Mouse (Mus musculus): ENCODE results near the gene Lrrc7. TPM values are rescaled to one million over a fixed set of nuclear protein-coding genes. Genes with fewer than 3 reads are reported as not detected.

The Lrrc7 gene
- polyA plus RNA-seq, 2 experiments: 1.0 to 1.5 TPM

- H3K4me2 ChIP-seq (replicated peaks; ENCODE audit: low read depth, low read length, severe bottlenecking): no peak overlapping the region
- no peaks in the 10 kb centered on the region for H3K4me1 ChIP-seq (ENCODE audit: control insufficient read depth, insufficient read depth, low read length)
- 96% methylated on average over 8 of the region's 8 CpGs for WGBS
- no peaks in the 10 kb centered on the region for H3K27me3 ChIP-seq (ENCODE audit: control insufficient read depth, insufficient read depth, low read length)
- H3K4me3 ChIP-seq (replicated peaks; ENCODE audit: low read length): no peak overlapping the region
- no peaks in the 10 kb centered on the region for H3K9me3 ChIP-seq (ENCODE audit: control insufficient read depth, low read length)
- no peak for DNase-seq (ENCODE audit: low spot score)
- no peaks in the 10 kb centered on the region for H3K36me3 ChIP-seq (ENCODE audit: control insufficient read depth, insufficient read depth, low read length)
- TF ChIP-seq POLR2A (IDR thresholded peaks at IDR 0.05; ENCODE audit: borderline replicate concordance, extremely low read depth, insufficient read depth, insufficient read length): no peak
- H3K27ac ChIP-seq (replicated peaks; ENCODE audit: low read depth, low read length): no peak overlapping the region
- no peak for ATAC-seq (ENCODE audit: low FRiP score, low read depth)
- no peak overlapping the region for H3K9ac ChIP-seq (ENCODE audit: low read depth, low read length, severe bottlenecking)
Observed at GRCm38 (mm10) chr3:158169180-158169579, 392.8 kb downstream of the Lrrc7 start.

- no peaks in the 10 kb centered on the region for H3K27me3 ChIP-seq (ENCODE audit: control insufficient read depth, insufficient read depth, low read length)
- ATAC-seq (ENCODE audit: low FRiP score, low read depth) (no peak), DNase-seq (ENCODE audit: low spot score) (no peak)
- 89% methylated on average over 4 of the region's 4 CpGs for WGBS
- H3K9me3 ChIP-seq (ENCODE audit: control insufficient read depth, low read length): no peaks in the 10 kb centered on the region
- H3K36me3 ChIP-seq (ENCODE audit: control insufficient read depth, insufficient read depth, low read length): no peaks in the 10 kb centered on the region
- H3K4me2 ChIP-seq (replicated peaks; ENCODE audit: low read depth, low read length, severe bottlenecking): no peak overlapping the region
- no peak overlapping the region for H3K4me3 ChIP-seq (replicated peaks; ENCODE audit: low read length)
- no peaks in the 10 kb centered on the region for H3K4me1 ChIP-seq (ENCODE audit: control insufficient read depth, insufficient read depth, low read length)
- H3K9ac ChIP-seq (ENCODE audit: low read depth, low read length, severe bottlenecking): no peak overlapping the region
- TF ChIP-seq POLR2A (IDR thresholded peaks at IDR 0.05; ENCODE audit: borderline replicate concordance, extremely low read depth, insufficient read depth, insufficient read length): no peak
- H3K27ac ChIP-seq (replicated peaks; ENCODE audit: low read depth, low read length): no peak overlapping the region
Observed at GRCm38 (mm10) chr3:158168454-158168853, 393.6 kb downstream of the Lrrc7 start.

DNA sequence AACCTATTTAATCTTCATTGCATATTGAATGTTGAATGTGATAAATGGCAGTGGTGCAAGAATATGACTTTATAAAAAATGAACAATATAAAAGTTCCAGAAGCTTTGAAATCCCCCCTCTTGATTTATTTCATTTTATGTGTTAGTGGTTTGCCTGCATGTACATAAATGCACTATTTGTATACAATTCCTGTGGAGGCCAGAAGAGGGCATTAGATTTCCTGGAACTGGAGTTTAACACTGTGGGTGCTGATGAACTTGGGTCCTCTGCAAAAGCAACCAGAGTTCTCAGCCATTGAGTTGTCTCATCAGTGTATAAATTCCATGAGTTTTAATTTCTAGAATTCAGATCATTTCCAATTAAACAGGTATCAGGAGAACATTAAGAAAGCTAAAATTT, 397.0 kb downstream of the Lrrc7 start:
- Histone ChIP-seq H3K4me3 (replicated peaks; ENCODE audit: low read length) (no peak overlapping the region), H3K27ac (replicated peaks; ENCODE audit: low read depth, low read length) (no peak overlapping the region), H3K36me3 (ENCODE audit: control insufficient read depth, insufficient read depth, low read length) (no peaks in the 10 kb centered on the region), H3K27me3 (ENCODE audit: control insufficient read depth, insufficient read depth, low read length) (no peaks in the 10 kb centered on the region), H3K9me3 (ENCODE audit: control insufficient read depth, low read length) (no peaks in the 10 kb centered on the region), H3K9ac (ENCODE audit: low read depth, low read length, severe bottlenecking) (no peak overlapping the region), H3K4me2 (replicated peaks; ENCODE audit: low read depth, low read length, severe bottlenecking) (no peak overlapping the region), H3K4me1 (ENCODE audit: control insufficient read depth, insufficient read depth, low read length) (no peaks in the 10 kb centered on the region)
- DNase-seq (ENCODE audit: low spot score) (no peak), ATAC-seq (ENCODE audit: low FRiP score, low read depth) (no peak)
- TF ChIP-seq POLR2A (IDR thresholded peaks at IDR 0.05; ENCODE audit: borderline replicate concordance, extremely low read depth, insufficient read depth, insufficient read length): no peak

DNA sequence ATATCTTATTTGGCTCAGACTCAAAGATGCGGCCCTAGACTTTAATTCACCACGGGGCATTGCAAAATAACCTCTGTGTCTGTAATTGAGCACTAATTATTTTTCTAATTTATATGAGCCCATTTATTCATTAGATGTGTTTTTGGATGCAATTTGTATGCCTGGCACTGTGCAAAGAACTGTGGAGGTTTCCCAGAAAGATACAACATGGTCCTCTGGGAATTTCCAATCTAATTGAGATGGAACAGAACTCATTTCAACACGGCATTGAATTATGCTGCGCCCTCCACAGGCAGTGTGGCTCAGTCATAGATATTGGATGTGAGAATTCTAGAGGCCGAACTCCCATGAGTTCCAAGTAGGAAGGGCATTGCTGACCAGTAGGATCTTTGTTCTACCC, 397.6 kb downstream of the Lrrc7 start:
- TF ChIP-seq POLR2A (IDR thresholded peaks at IDR 0.05; ENCODE audit: borderline replicate concordance, extremely low read depth, insufficient read depth, insufficient read length): no peak
- no peak for ATAC-seq (ENCODE audit: low FRiP score, low read depth)
- Histone ChIP-seq H3K4me1 (ENCODE audit: control insufficient read depth, insufficient read depth, low read length) (no peaks in the 10 kb centered on the region), H3K36me3 (ENCODE audit: control insufficient read depth, insufficient read depth, low read length) (no peaks in the 10 kb centered on the region), H3K4me2 (replicated peaks; ENCODE audit: low read depth, low read length, severe bottlenecking) (no peak overlapping the region), H3K27me3 (ENCODE audit: control insufficient read depth, insufficient read depth, low read length) (no peaks in the 10 kb centered on the region), H3K9ac (ENCODE audit: low read depth, low read length, severe bottlenecking) (no peak overlapping the region), H3K4me3 (replicated peaks; ENCODE audit: low read length) (no peak overlapping the region), H3K27ac (replicated peaks; ENCODE audit: low read depth, low read length) (no peak overlapping the region), H3K9me3 (ENCODE audit: control insufficient read depth, low read length) (no peaks in the 10 kb centered on the region)
- DNase-seq (ENCODE audit: low spot score): no peak
- 83% methylated on average over 5 of the region's 5 CpGs for WGBS

DNA sequence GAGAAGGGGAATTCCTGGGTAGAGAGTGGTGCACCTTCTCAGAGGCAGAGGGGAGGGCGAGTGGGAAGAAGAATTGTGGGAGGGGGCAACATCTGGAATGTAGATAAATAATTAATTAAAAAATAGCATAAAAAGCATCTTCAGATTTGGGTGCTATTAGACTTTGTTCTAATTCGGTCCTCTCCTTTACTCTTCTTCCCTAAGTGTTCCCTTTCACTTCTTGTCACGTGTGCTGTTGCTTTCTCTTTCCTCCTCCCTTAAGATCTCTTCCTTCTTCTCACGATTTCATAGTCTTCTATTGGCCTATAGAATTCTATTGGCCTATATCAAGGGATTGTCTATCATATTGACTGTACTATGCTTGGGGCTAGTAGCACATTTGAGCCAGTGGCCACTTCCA, 398.9 kb downstream of the Lrrc7 start:
- no peak for ATAC-seq (ENCODE audit: low FRiP score, low read depth)
- H3K9me3 ChIP-seq (ENCODE audit: control insufficient read depth, low read length): no peaks in the 10 kb centered on the region
- 76% methylated on average over 4 of the region's 4 CpGs for WGBS
- H3K4me2 ChIP-seq (replicated peaks; ENCODE audit: low read depth, low read length, severe bottlenecking): no peak overlapping the region
- H3K27me3 ChIP-seq (ENCODE audit: control insufficient read depth, insufficient read depth, low read length): no peaks in the 10 kb centered on the region
- H3K27ac ChIP-seq (replicated peaks; ENCODE audit: low read depth, low read length): no peak overlapping the region
- no peak for TF ChIP-seq POLR2A (IDR thresholded peaks at IDR 0.05; ENCODE audit: borderline replicate concordance, extremely low read depth, insufficient read depth, insufficient read length)
- H3K4me1 ChIP-seq (ENCODE audit: control insufficient read depth, insufficient read depth, low read length): no peaks in the 10 kb centered on the region
- H3K9ac ChIP-seq (ENCODE audit: low read depth, low read length, severe bottlenecking): no peak overlapping the region
- H3K4me3 ChIP-seq (replicated peaks; ENCODE audit: low read length): no peak overlapping the region
- H3K36me3 ChIP-seq (ENCODE audit: control insufficient read depth, insufficient read depth, low read length): no peaks in the 10 kb centered on the region
- no peak for DNase-seq (ENCODE audit: low spot score)

GRCm38 (mm10) chr3:158161924-158162490, 400.0 kb downstream of the Lrrc7 start:
- Histone ChIP-seq H3K9me3 (ENCODE audit: control insufficient read depth, low read length) (no peaks in the 10 kb centered on the region), H3K27me3 (ENCODE audit: control insufficient read depth, insufficient read depth, low read length) (no peaks in the 10 kb centered on the region), H3K27ac (replicated peaks; ENCODE audit: low read depth, low read length) (no peak overlapping the region), H3K36me3 (ENCODE audit: control insufficient read depth, insufficient read depth, low read length) (no peaks in the 10 kb centered on the region), H3K9ac (ENCODE audit: low read depth, low read length, severe bottlenecking) (no peak overlapping the region), H3K4me3 (replicated peaks; ENCODE audit: low read length) (no peak overlapping the region), H3K4me1 (ENCODE audit: control insufficient read depth, insufficient read depth, low read length) (no peaks in the 10 kb centered on the region), H3K4me2 (replicated peaks; ENCODE audit: low read depth, low read length, severe bottlenecking) (no peak overlapping the region)
- no peak for TF ChIP-seq POLR2A (IDR thresholded peaks at IDR 0.05; ENCODE audit: borderline replicate concordance, extremely low read depth, insufficient read depth, insufficient read length)
- no peak for ATAC-seq (ENCODE audit: low FRiP score, low read depth)
- DNase-seq (ENCODE audit: low spot score): no peak
- WGBS: 76% methylated on average over 1 of the region's 1 CpGs
